In the genomic region with DNA sequence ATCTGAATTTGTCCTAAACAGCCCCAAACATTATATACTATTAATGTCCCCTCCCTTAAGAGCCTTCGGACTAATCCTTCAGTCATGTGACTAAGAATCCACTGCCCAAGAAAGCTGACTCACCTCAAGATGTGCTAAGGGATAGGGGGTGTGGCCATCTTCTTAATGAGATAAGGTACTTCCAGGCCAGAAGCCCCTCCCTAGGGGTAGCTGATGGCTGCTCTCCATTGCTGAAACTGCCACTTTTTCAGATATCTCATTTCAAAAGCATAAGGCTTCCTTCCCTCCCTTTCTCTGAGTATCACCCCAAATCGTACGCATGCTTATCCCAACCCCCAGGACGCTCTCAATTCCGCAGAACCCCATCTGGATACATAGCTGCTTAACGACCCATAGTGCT, we compare ENCODE assay signal across 9 mouse cellular contexts. TPM values are rescaled to one million over a fixed set of nuclear protein-coding genes. Genes with fewer than 3 reads are reported as not detected.
DNase-seq lines count a peak whose midpoint lies in the region; ATAC-seq and TF ChIP-seq lines count a peak whose summit lies in the region.
"Had no signal": no experiment of that assay in that cellular context is flagged by ENCODE, and none has a peak within 500 bp of the region (broad histone marks: within the 10 kb centered on the region; RNA-seq: fewer than 3 reads in every experiment).

No protein-coding gene starts in this region.

- H3K4me3 ChIP-seq in hindbrain, embryonic 10.5 days = peak overlapping the region; percentile 83; the same call in 1 of the 2 replicates
- no peak overlapping the region for H3K4me3 ChIP-seq in hindbrain, embryonic 11.5 days (ENCODE audit: low read depth, low read length)
- H3K4me3 ChIP-seq in bone marrow, adult 2 months (replicated peaks; ENCODE audit: control insufficient read depth, low read depth, low read length) = peak overlapping the region; percentile 71
- no peak overlapping the region for H3K4me3 ChIP-seq in hindbrain, postnatal 0 days (ENCODE audit: low read length)

- H3K27ac ChIP-seq in hindbrain, embryonic 10.5 days = no peak overlapping the region
- no peak overlapping the region for H3K27ac ChIP-seq in hindbrain, embryonic 11.5 days (ENCODE audit: low read depth, low read length)
- H3K27ac ChIP-seq in bone marrow, adult 2 months (ENCODE audit: control insufficient read depth, insufficient read depth, low read depth, low read length, poor library complexity) = peak overlapping the region; percentile 77
- H3K27ac ChIP-seq in hindbrain, postnatal 0 days = no peak overlapping the region

- H3K27me3 ChIP-seq in hindbrain, embryonic 10.5 days (ENCODE audit: insufficient read depth, poor library complexity, severe bottlenecking) = no peaks in the 10 kb centered on the region
- no peaks in the 10 kb centered on the region for H3K27me3 ChIP-seq in hindbrain, embryonic 11.5 days (ENCODE audit: control insufficient read depth, insufficient read depth, low read length)
- H3K27me3 ChIP-seq in hindbrain, postnatal 0 days (ENCODE audit: insufficient read depth, low read length) = no peaks in the 10 kb centered on the region

- H3K4me1 ChIP-seq in hindbrain, embryonic 10.5 days (replicated peaks) = peaks cover 17% of the 10 kb centered on the region
- peaks cover 4% of the 10 kb centered on the region for H3K4me1 ChIP-seq in hindbrain, embryonic 11.5 days (replicated peaks; ENCODE audit: control insufficient read depth, insufficient read depth, low read length)
- peaks cover 3% of the 10 kb centered on the region; the same call in 1 of the 2 replicates for H3K4me1 ChIP-seq in bone marrow, adult 2 months (ENCODE audit: control insufficient read depth, insufficient read depth, low read length)
- peaks cover 12% of the 10 kb centered on the region; the same call in 1 of the 2 replicates for H3K4me1 ChIP-seq in hindbrain, postnatal 0 days (ENCODE audit: insufficient read depth, low read length)

- WGBS in hindbrain, embryonic 10.5 days = 91% methylated on average over 6 of the region's 6 CpGs
- WGBS in hindbrain, embryonic 11.5 days = 90% methylated on average over 6 of the region's 6 CpGs
- 31% methylated on average over 6 of the region's 6 CpGs for WGBS in bone marrow, adult 2 months
- 81% methylated on average over 6 of the region's 6 CpGs for WGBS in hindbrain, postnatal 0 days

- no peaks in the 10 kb centered on the region for H3K9me3 ChIP-seq in hindbrain, embryonic 10.5 days
- no peaks in the 10 kb centered on the region for H3K9me3 ChIP-seq in hindbrain, embryonic 11.5 days (ENCODE audit: control insufficient read depth, low read length)
- no peaks in the 10 kb centered on the region for H3K9me3 ChIP-seq in hindbrain, postnatal 0 days (ENCODE audit: low read length)

- no peak overlapping the region for H3K9ac ChIP-seq in hindbrain, embryonic 11.5 days (ENCODE audit: low read depth, low read length)
- peak overlapping the region; percentile 87 for H3K9ac ChIP-seq in hindbrain, postnatal 0 days (replicated peaks; ENCODE audit: low read length)

- no peak for TF ChIP-seq POLR2A in bone marrow, adult 2 months (IDR thresholded peaks at IDR 0.05; ENCODE audit: borderline replicate concordance, control insufficient read depth, low read depth, low read length)

- no peak for TF ChIP-seq CTCF in bone marrow, adult 2 months (IDR thresholded peaks at IDR 0.05; ENCODE audit: control insufficient read depth, insufficient read depth, low read length)
- TF ChIP-seq CTCF in hindbrain, postnatal 0 days (IDR thresholded peaks at IDR 0.05; ENCODE audit: low read depth) = no peak

- peaks cover 35% of the 10 kb centered on the region for H3K36me3 ChIP-seq in hindbrain, embryonic 10.5 days
- H3K36me3 ChIP-seq in hindbrain, embryonic 11.5 days (ENCODE audit: control insufficient read depth, insufficient read depth, low read length) = no peaks in the 10 kb centered on the region
- H3K36me3 ChIP-seq in hindbrain, postnatal 0 days (ENCODE audit: insufficient read depth, low read length) = peaks cover 3% of the 10 kb centered on the region; the same call in 1 of the 2 replicates

- H3K4me2 ChIP-seq in hindbrain, embryonic 11.5 days (replicated peaks; ENCODE audit: low read depth, low read length) = no peak overlapping the region
- peak overlapping the region; percentile 76 for H3K4me2 ChIP-seq in hindbrain, postnatal 0 days (ENCODE audit: low read depth, low read length)

- no peak for DNase-seq in hindbrain, embryonic 10.5 days (ENCODE audit: low spot score)
- DNase-seq in hindbrain, embryonic 11.5 days (ENCODE audit: low spot score) = no peak
- DNase-seq in hindbrain, postnatal 0 days (ENCODE audit: low spot score) = no peak
- DNase-seq in embryo, embryonic 10.5 days (ENCODE audit: low spot score) = no peak
- no peak for DNase-seq in layer of hippocampus, postnatal 10 days (ENCODE audit: low spot score in 2 of 2)
- DNase-seq in right cerebral cortex, adult 18-20 months = no peak
- DNase-seq: cerebellum, postnatal 10 days had no signal

- no peak for ATAC-seq in hindbrain, embryonic 11.5 days (ENCODE audit: low FRiP score)
- no peak for ATAC-seq in hindbrain, postnatal 0 days
- peak; percentile 80 for ATAC-seq in megakaryocyte-erythroid progenitor cell, adult 5-6 weeks (replicated peaks; ENCODE audit: low FRiP score, low TSS enrichment, poor library complexity, severe bottlenecking)

RNA-seq across cellular contexts. Expression of gene Nucb1, which starts 1.6 kb away (rescaled TPM):
- polyA plus RNA-seq in hindbrain, embryonic 10.5 days (2016; fragmentation: Nextera tagmentation; extraction: Ambion mirVana) = 110 and 115 TPM in 2 replicates
- 88.6 and 92.7 TPM in 2 replicates for polyA plus RNA-seq in hindbrain, embryonic 11.5 days (2014; fragmentation: Nextera tagmentation; extraction: Ambion mirVana)
- polyA plus RNA-seq in bone marrow, adult 2 months (2011; ENCODE audit: insufficient read depth, insufficient read length, low replicate concordance, missing spikeins) = 69.3 and 71.9 TPM in 2 replicates
- total RNA-seq in hindbrain, postnatal 0 days (2014; rRNA removed) = 91.6 and 93.7 TPM in 2 replicates
- polyA plus RNA-seq in hindbrain, postnatal 0 days (2015; fragmentation: Nextera tagmentation; extraction: Ambion mirVana) = 133 and 144 TPM in 2 replicates
- 100 and 140 TPM in 2 replicates for total RNA-seq in megakaryocyte-erythroid progenitor cell, adult 5-6 weeks (2014; fragmentation: Nextera tagmentation)
- total RNA-seq in megakaryocyte-erythroid progenitor cell, adult 5-6 weeks (2017) = 285 and 323 TPM in 2 replicates
- total RNA-seq in layer of hippocampus, postnatal 10 days (2021) = 100 to 1,000 TPM; 107 to 117 TPM

RNA-seq across cellular contexts. Expression of gene Ppp1r15a, which starts 17.5 kb away (rescaled TPM):
- 18.6 and 20.2 TPM in 2 replicates for polyA plus RNA-seq in hindbrain, embryonic 10.5 days (2016; fragmentation: Nextera tagmentation; extraction: Ambion mirVana)
- 15.1 and 15.7 TPM in 2 replicates for polyA plus RNA-seq in hindbrain, embryonic 11.5 days (2014; fragmentation: Nextera tagmentation; extraction: Ambion mirVana)
- 356 and 801 TPM in 2 replicates for polyA plus RNA-seq in bone marrow, adult 2 months (2011; ENCODE audit: insufficient read depth, insufficient read length, low replicate concordance, missing spikeins)
- 19.2 and 19.8 TPM in 2 replicates for total RNA-seq in hindbrain, postnatal 0 days (2014; rRNA removed)
- 21.6 and 25.4 TPM in 2 replicates for polyA plus RNA-seq in hindbrain, postnatal 0 days (2015; fragmentation: Nextera tagmentation; extraction: Ambion mirVana)
- 35.5 and 79.3 TPM in 2 replicates for total RNA-seq in megakaryocyte-erythroid progenitor cell, adult 5-6 weeks (2014; fragmentation: Nextera tagmentation)
- total RNA-seq in megakaryocyte-erythroid progenitor cell, adult 5-6 weeks (2017) = 161 and 186 TPM in 2 replicates
- total RNA-seq in layer of hippocampus, postnatal 10 days (2021) = 10 to 100 TPM; 23.6 to 29.3 TPM

RNA-seq across cellular contexts. Expression of gene Plekha4, which starts 17.6 kb away (rescaled TPM):
- polyA plus RNA-seq in hindbrain, embryonic 10.5 days (2016; fragmentation: Nextera tagmentation; extraction: Ambion mirVana) = 4.1 and 4.5 TPM in 2 replicates
- polyA plus RNA-seq in hindbrain, embryonic 11.5 days (2014; fragmentation: Nextera tagmentation; extraction: Ambion mirVana) = 2.1 and 2.3 TPM in 2 replicates
- polyA plus RNA-seq in bone marrow, adult 2 months (2011; ENCODE audit: insufficient read depth, insufficient read length, low replicate concordance, missing spikeins) = 2.1 and 8.9 TPM in 2 replicates
- 2.4 and 2.8 TPM in 2 replicates for total RNA-seq in hindbrain, postnatal 0 days (2014; rRNA removed)
- polyA plus RNA-seq in hindbrain, postnatal 0 days (2015; fragmentation: Nextera tagmentation; extraction: Ambion mirVana) = 2.1 and 2.2 TPM in 2 replicates
- 0.27 TPM in 1 of 2 replicates, not detected in the other for total RNA-seq in megakaryocyte-erythroid progenitor cell, adult 5-6 weeks (2014; fragmentation: Nextera tagmentation)
- total RNA-seq in megakaryocyte-erythroid progenitor cell, adult 5-6 weeks (2017) = not detected in 2 replicates
- under 1 TPM; 0.80 to 0.94 TPM for total RNA-seq in layer of hippocampus, postnatal 10 days (2021)

RNA-seq across cellular contexts. Expression of gene Dhdh, which starts 20.0 kb away (rescaled TPM):
- 4.8 and 6.7 TPM in 2 replicates for polyA plus RNA-seq in hindbrain, embryonic 10.5 days (2016; fragmentation: Nextera tagmentation; extraction: Ambion mirVana)
- 2.9 and 4.1 TPM in 2 replicates for polyA plus RNA-seq in hindbrain, embryonic 11.5 days (2014; fragmentation: Nextera tagmentation; extraction: Ambion mirVana)
- 2.7 and 4.8 TPM in 2 replicates for polyA plus RNA-seq in bone marrow, adult 2 months (2011; ENCODE audit: insufficient read depth, insufficient read length, low replicate concordance, missing spikeins)
- 4.3 and 4.7 TPM in 2 replicates for total RNA-seq in hindbrain, postnatal 0 days (2014; rRNA removed)
- polyA plus RNA-seq in hindbrain, postnatal 0 days (2015; fragmentation: Nextera tagmentation; extraction: Ambion mirVana) = 5.9 and 6.2 TPM in 2 replicates
- 1.9 and 2.5 TPM in 2 replicates for total RNA-seq in megakaryocyte-erythroid progenitor cell, adult 5-6 weeks (2014; fragmentation: Nextera tagmentation)
- total RNA-seq in megakaryocyte-erythroid progenitor cell, adult 5-6 weeks (2017) = 1.8 and 3.5 TPM in 2 replicates
- total RNA-seq in layer of hippocampus, postnatal 10 days (2021) = 1 to 10 TPM; 2.0 to 2.6 TPM

RNA-seq across cellular contexts. Expression of gene Gm45808, which starts 21.9 kb away (rescaled TPM):
- polyA plus RNA-seq in hindbrain, embryonic 10.5 days (2016; fragmentation: Nextera tagmentation; extraction: Ambion mirVana) = not detected in 2 replicates
- polyA plus RNA-seq in hindbrain, embryonic 11.5 days (2014; fragmentation: Nextera tagmentation; extraction: Ambion mirVana) = not detected in 2 replicates
- polyA plus RNA-seq in bone marrow, adult 2 months (2011; ENCODE audit: insufficient read depth, insufficient read length, low replicate concordance, missing spikeins) = not detected in 2 replicates
- not detected in 2 replicates for total RNA-seq in hindbrain, postnatal 0 days (2014; rRNA removed)
- polyA plus RNA-seq in hindbrain, postnatal 0 days (2015; fragmentation: Nextera tagmentation; extraction: Ambion mirVana) = not detected in 2 replicates
- not detected in 2 replicates for total RNA-seq in megakaryocyte-erythroid progenitor cell, adult 5-6 weeks (2014; fragmentation: Nextera tagmentation)
- not detected in 2 replicates for total RNA-seq in megakaryocyte-erythroid progenitor cell, adult 5-6 weeks (2017)
- total RNA-seq in layer of hippocampus, postnatal 10 days (2021) = 1 to 10 TPM; 1.2 to 1.4 TPM

Comparison
In these comparisons a context has a peak if more than half of its experiments do, and no peak if none do; other contexts are left out.
1. H3K4me3 ChIP-seq: peak in hindbrain, embryonic 10.5 days (single experiment) and bone marrow, adult 2 months (single experiment); none in hindbrain, embryonic 11.5 days (single experiment) and hindbrain, postnatal 0 days (single experiment).
2. RNA of gene Ppp1r15a, which starts 17.5 kb away (polyA plus RNA-seq): 356 to 801 TPM in bone marrow, adult 2 months; 21.6 to 25.4 TPM in hindbrain, postnatal 0 days, 18.6 to 20.2 TPM in hindbrain, embryonic 10.5 days and 15.1 to 15.7 TPM in hindbrain, embryonic 11.5 days; every median in the first group is over 10 times any median in the second.